Mouse (Mus musculus) hindbrain, postnatal 0 days (tissue): ENCODE data around the gene Nrarp. TPM values are rescaled to one million over a fixed set of nuclear protein-coding genes. Genes with fewer than 3 reads are reported as not detected.

Experiments used
- ATAC-seq: fragments of 200-750 bp; cut with Nextera tagmentation; 2 replicates; pipeline ENCODE4 v1.8.0; 2017; ENCODE audit warnings: mild to moderate bottlenecking, moderate TSS enrichment, moderate library complexity
- DNase-seq: peaks from one replicate; pipeline ENCODE4 v3.0.0-alpha.2; 2015; ENCODE audit warnings: low spot score
- H3K27ac ChIP-seq: fragments of 300-500 bp; sonication (generic); 2 replicates; pipeline ENCODE4 v1.5.1; 2014; ENCODE audit warnings: mild to moderate bottlenecking
- H3K27me3 ChIP-seq: fragments of 300-500 bp; sonication (generic); 2 replicates; pipeline ENCODE4 v1.6.1; 2014; ENCODE audit warnings: low read length, mixed read lengths; ENCODE audit not compliant: insufficient read depth
- H3K36me3 ChIP-seq: fragments of 300-500 bp; sonication (generic); 2 replicates; pipeline ENCODE4 v1.6.1; 2014; ENCODE audit warnings: low read length, mixed read lengths; ENCODE audit not compliant: insufficient read depth
- H3K4me1 ChIP-seq: fragments of 300-500 bp; sonication (generic); 2 replicates; pipeline ENCODE4 v1.6.1; 2014; ENCODE audit warnings: antibody characterized with exemption, low read length, mixed read lengths; ENCODE audit not compliant: insufficient read depth
- H3K4me2 ChIP-seq: fragments of 300-500 bp; sonication (generic); 2 replicates; pipeline ENCODE4 v1.6.1; 2014; ENCODE audit warnings: low read depth, mild to moderate bottlenecking, low read length, moderate library complexity, mixed read lengths
- H3K4me3 ChIP-seq: fragments of 300-500 bp; sonication (generic); 2 replicates; pipeline ENCODE4 v1.5.1; 2014; ENCODE audit warnings: low read length
- H3K9ac ChIP-seq: fragments of 300-500 bp; sonication (generic); replicated peaks from 2 replicates; pipeline ENCODE4 v1.6.1; 2014; ENCODE audit warnings: mild to moderate bottlenecking, low read length, moderate library complexity, mixed read lengths
- H3K9me3 ChIP-seq: fragments of 300-500 bp; sonication (generic); 2 replicates; pipeline ENCODE4 v1.6.1; 2016; ENCODE audit warnings: low read length, mixed read lengths
- CTCF ChIP-seq: IDR thresholded peaks from 2 replicates; pipeline ENCODE4 v1.5.1; 2016; ENCODE audit warnings: antibody characterized with exemption, control low read depth, low read depth
- WGBS: fragments of 180-500 bp; shearing (Covaris S2); extraction: QIAGEN DNeasy Blood & Tissue Kit; methylation state at CpG from one replicate; pipeline ENCODE4 v1.1.7; 2014; 5-methylcytosine and 5-hydroxymethylcytosine counted together
- polyA plus RNA-seq: library from polyadenylated mRNA; unstranded; fragments of >200 nt; fragmentation: Nextera tagmentation; extraction: Ambion mirVana; gene quantifications from 2 replicates; pipeline ENCODE4 v1.2.1, GENCODE M21; 2015
- total RNA-seq: library from RNA; depleted of rRNA; stranded (reverse); fragments of >200 nt; gene quantifications from 2 replicates; pipeline ENCODE4 v1.2.3, GENCODE M21; 2014

Gene Nrarp
- total and polyA plus RNA-seq, 2 experiments from 2014 or later, result 14.2 to 50.8 TPM

DNA sequence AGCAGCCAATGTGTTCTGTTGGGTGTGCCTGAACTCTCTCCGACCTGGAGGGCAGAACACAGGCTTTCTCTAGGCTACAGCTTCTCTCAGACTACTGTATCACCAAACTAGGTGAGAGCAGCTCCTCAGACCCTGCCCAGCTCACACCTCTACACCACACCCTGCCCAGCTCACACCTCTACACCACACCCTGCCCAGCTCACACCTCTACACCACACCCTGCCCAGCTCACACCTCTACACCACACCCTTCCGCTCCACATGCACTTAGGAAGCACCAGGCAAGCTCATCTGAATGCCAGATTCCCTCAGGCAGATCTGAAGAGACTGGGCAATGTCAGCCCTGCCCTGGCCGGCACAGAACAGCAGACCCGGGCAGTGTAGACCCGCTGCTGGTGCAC lies 32.7 kb upstream of the Nrarp start:
- Histone ChIP-seq H3K27ac (no peak overlapping the region), H3K27me3 (no peaks in the 10 kb centered on the region), H3K9ac (no peak overlapping the region), H3K4me1 (no peaks in the 10 kb centered on the region), H3K36me3 (no peaks in the 10 kb centered on the region), H3K4me3 (no peak overlapping the region), H3K4me2 (no peak overlapping the region), H3K9me3 (no peaks in the 10 kb centered on the region)
- no peak for TF ChIP-seq CTCF
- no peak for DNase-seq
- 91% methylated on average over 5 of the region's 5 CpGs for WGBS
- no peak for ATAC-seq

DNA sequence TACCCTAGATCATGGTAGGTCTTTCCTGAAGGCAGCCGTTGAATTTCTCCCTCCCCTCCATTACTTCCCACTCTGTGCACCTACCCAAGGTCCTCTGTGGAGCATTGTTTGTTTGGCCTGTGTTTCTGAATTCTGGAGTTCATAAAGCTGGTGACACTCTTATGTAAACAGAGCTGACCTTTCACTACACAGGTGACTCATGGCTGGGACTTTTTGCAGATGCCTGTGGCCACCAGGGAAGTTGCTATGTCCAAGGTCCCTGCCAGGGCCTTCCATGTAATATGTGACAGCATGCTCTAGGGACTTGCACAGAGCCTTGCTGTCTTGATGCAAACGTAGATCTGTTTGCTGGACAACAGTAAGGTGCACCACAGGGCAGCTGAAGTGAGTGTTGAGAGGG lies 30.9 kb upstream of the Nrarp start:
- Histone ChIP-seq H3K4me3 (no peak overlapping the region), H3K27ac (no peak overlapping the region), H3K4me1 (no peaks in the 10 kb centered on the region), H3K9ac (no peak overlapping the region), H3K9me3 (no peaks in the 10 kb centered on the region), H3K36me3 (no peaks in the 10 kb centered on the region), H3K4me2 (no peak overlapping the region), H3K27me3 (no peaks in the 10 kb centered on the region)
- TF ChIP-seq CTCF, result no peak
- ATAC-seq, result no peak
- 83% methylated on average over 2 of the region's 2 CpGs for WGBS
- DNase-seq, result no peak

DNA sequence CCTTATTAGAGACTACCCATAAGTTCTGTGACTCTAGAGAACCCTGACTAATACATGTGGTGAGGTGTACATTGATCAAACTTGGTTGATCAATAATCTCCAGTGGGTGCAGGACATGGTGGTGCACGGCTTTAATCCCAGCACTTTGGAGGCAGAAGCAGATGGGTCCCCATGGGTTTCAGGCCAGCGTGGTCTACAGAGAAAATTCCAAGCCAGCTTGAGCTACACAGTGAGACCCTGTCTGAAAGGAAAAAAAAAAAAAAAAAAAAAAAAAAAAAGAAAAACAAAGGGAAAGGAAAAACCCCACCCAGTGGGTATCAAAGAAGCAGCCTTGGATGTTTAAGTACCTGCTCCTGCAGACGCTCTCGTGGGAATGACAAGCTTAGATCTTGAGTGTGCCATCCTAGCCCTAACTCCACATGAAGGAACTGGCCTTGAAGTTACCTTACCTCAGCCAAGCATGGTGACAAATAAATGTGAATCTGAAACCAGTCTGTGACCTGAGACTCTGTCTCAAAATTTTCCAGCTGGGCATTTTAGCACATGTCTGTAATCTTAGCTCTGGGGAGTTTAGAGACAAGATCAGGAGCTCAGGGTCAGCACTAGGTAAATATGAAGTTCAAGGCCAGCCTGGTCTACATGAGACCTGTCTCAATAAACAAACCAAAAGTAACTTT lies 29.1 kb upstream of the Nrarp start:
- H3K4me1 ChIP-seq, result no peaks in the 10 kb centered on the region
- H3K9me3 ChIP-seq, result no peaks in the 10 kb centered on the region
- no peak for TF ChIP-seq CTCF
- ATAC-seq, result no peak
- H3K4me3 ChIP-seq, result no peak overlapping the region
- H3K27ac ChIP-seq, result no peak overlapping the region
- 72% methylated on average over 4 of the region's 4 CpGs for WGBS
- DNase-seq, result no peak
- H3K4me2 ChIP-seq, result no peak overlapping the region
- no peak overlapping the region for H3K9ac ChIP-seq
- no peaks in the 10 kb centered on the region for H3K36me3 ChIP-seq
- H3K27me3 ChIP-seq, result no peaks in the 10 kb centered on the region

DNA sequence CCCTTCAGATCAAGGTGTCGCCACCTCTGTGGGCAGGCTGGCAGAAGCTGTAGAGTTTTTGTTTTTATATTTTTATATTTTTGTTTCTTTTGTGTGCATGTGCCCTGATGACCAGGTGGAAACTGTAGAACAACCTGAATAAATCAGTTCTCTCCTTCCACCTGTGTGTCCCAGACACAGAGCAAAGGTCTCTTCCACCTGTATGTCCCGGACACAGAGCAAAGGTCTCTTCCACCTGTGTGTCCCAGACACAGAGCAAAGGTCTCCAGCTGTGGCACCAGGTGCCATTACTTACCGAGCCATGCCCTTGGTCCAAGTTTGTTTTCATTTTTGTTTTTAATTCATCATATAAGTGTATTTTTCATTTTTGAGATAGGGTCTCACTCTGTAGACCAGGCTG lies 24.4 kb upstream of the Nrarp start:
- H3K9me3 ChIP-seq, result no peaks in the 10 kb centered on the region
- WGBS, result 90% methylated on average over 3 of the region's 3 CpGs
- ATAC-seq (no peak), DNase-seq (no peak)
- H3K4me1 ChIP-seq, result no peaks in the 10 kb centered on the region
- H3K27me3 ChIP-seq, result no peaks in the 10 kb centered on the region
- no peak for TF ChIP-seq CTCF
- no peaks in the 10 kb centered on the region for H3K36me3 ChIP-seq
- no peak overlapping the region for H3K27ac ChIP-seq
- H3K9ac ChIP-seq, result no peak overlapping the region
- H3K4me3 ChIP-seq, result no peak overlapping the region
- no peak overlapping the region for H3K4me2 ChIP-seq

DNA sequence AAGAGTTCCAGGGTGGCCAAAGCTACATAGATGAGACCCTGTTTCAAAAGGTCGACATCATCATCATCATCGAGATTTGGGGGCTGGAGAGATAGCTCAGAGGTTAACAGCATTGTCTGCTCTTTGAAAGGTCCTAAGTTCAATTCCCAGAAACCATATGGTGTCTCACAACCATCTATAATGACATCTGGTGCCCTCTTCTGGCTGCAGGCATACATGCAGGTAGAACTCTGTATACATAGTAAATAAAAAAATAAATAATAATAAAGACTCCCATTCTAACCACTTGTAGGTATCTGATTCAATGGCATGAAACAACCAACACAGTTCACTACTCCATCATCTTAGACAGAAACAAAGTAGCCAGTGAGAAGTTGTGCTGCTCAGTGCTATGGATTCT lies 23.6 kb upstream of the Nrarp start:
- no peaks in the 10 kb centered on the region for H3K36me3 ChIP-seq
- no peak overlapping the region for H3K27ac ChIP-seq
- WGBS, result 42% methylated on average over 2 of the region's 2 CpGs
- H3K4me2 ChIP-seq, result no peak overlapping the region
- H3K27me3 ChIP-seq, result no peaks in the 10 kb centered on the region
- no peak for ATAC-seq
- no peak for DNase-seq
- H3K4me3 ChIP-seq, result no peak overlapping the region
- peak; percentile 41 for TF ChIP-seq CTCF
- H3K9me3 ChIP-seq, result no peaks in the 10 kb centered on the region
- no peak overlapping the region for H3K9ac ChIP-seq
- H3K4me1 ChIP-seq, result no peaks in the 10 kb centered on the region

DNA sequence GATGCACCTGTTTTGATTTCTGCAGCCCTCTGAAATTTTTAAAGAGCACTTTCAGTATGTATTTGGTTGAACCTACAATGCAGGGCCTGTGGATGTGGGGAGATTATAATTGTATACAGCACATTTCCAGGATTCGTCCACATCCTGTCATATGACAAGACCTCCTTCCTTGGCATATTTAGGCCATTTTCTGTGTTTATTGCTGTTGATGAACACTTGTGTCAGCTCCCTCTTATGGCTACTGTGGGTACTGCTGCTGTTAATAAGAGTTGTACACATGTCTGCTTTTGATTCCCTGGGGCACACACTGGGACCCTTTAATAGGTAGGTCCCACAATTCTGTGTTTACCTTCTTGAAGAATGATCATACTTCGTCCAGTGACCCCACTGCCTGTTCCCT lies 22.9 kb upstream of the Nrarp start:
- no peaks in the 10 kb centered on the region for H3K36me3 ChIP-seq
- H3K4me2 ChIP-seq, result no peak overlapping the region
- H3K9me3 ChIP-seq, result no peaks in the 10 kb centered on the region
- no peak overlapping the region for H3K4me3 ChIP-seq
- peak; percentile 77 for TF ChIP-seq CTCF
- H3K9ac ChIP-seq, result no peak overlapping the region
- no peak overlapping the region for H3K27ac ChIP-seq
- ATAC-seq, result no peak
- 34% methylated on average over 2 of the region's 2 CpGs for WGBS
- H3K27me3 ChIP-seq, result no peaks in the 10 kb centered on the region
- no peaks in the 10 kb centered on the region for H3K4me1 ChIP-seq
- peak; percentile 83 for DNase-seq

DNA sequence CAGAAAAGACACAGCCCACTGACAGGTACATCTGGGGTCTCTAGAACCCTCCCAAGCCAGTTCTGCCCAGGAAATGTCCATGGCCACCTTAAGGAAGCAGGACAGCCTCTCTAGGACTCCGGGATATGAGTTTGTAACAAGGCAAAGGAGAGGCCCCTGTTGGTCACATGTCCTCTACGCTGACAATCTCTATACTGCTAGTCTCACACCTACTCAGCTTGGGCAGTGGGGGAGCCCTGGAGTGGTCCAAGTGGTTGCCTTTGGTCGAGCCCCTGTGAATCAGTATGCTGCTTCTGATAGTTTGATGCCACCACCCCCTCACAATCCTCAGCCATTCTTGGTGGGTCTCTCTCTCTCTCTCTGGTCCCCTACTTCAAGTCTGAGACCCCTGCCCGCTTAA lies 13.1 kb upstream of the Nrarp start:
- 14% methylated on average over 4 of the region's 4 CpGs for WGBS
- no peaks in the 10 kb centered on the region for H3K9me3 ChIP-seq
- peaks cover 20% of the 10 kb centered on the region for H3K4me1 ChIP-seq
- H3K27ac ChIP-seq, result peak overlapping the region; percentile 65; the same call in 1 of the 2 replicates
- DNase-seq (peak; percentile 40), ATAC-seq (peak; percentile 66)
- peak overlapping the region; percentile 64 for H3K9ac ChIP-seq
- no peaks in the 10 kb centered on the region for H3K27me3 ChIP-seq
- TF ChIP-seq CTCF, result peak; percentile 29
- H3K4me3 ChIP-seq, result peak overlapping the region; percentile 44
- H3K4me2 ChIP-seq, result peak overlapping the region; percentile 78
- no peaks in the 10 kb centered on the region for H3K36me3 ChIP-seq
